Mouse (Mus musculus): Measurements from ENCODE around the gene Tubg2. TPM values are rescaled to one million over a fixed set of nuclear protein-coding genes. Genes with fewer than 3 reads are reported as not detected.

The Tubg2 gene
- polyA plus RNA-seq, 1 experiment from 2014 or later, result 7.3 TPM

- ATAC-seq (ENCODE audit: low FRiP score, low read depth), result no peak
- WGBS, result 89% methylated on average over 27 of the region's 27 CpGs
- Histone ChIP-seq H3K4me1 (peaks cover 27% of the 10 kb centered on the region), H3K27me3 (peaks cover 5% of the 10 kb centered on the region; the same call in 1 of the 2 replicates), H3K27ac (no peak overlapping the region), H3K9me3 (no peaks in the 10 kb centered on the region), H3K4me3 (no peak overlapping the region), H3K9ac (no peak overlapping the region), H3K36me3 (no peaks in the 10 kb centered on the region), H3K4me2 (replicated peaks) (no peak overlapping the region)
Observed at GRCm38 (mm10) chr11:101186526-101187247, 31.0 kb downstream of the Tubg2 start.

- 86% methylated on average over 5 of the region's 5 CpGs for WGBS
- no peak for ATAC-seq (ENCODE audit: low FRiP score, low read depth)
Observed at GRCm38 (mm10) chr11:101187541-101187940, 31.8 kb downstream of the Tubg2 start.

GRCm38 (mm10) chr11:101188166-101188805 is 32.6 kb downstream of the Tubg2 start:
- Histone ChIP-seq H3K27ac (no peak overlapping the region), H3K4me2 (replicated peaks) (no peak overlapping the region), H3K9me3 (no peaks in the 10 kb centered on the region), H3K4me1 (peaks cover 27% of the 10 kb centered on the region), H3K4me3 (no peak overlapping the region), H3K36me3 (peaks cover 12% of the 10 kb centered on the region), H3K9ac (no peak overlapping the region), H3K27me3 (no peaks in the 10 kb centered on the region)
- ATAC-seq (ENCODE audit: low FRiP score, low read depth), result no peak
- WGBS, result 82% methylated on average over 11 of the region's 11 CpGs

More at GRCm38 (mm10) chr11:101187541-101187940, 31.8 kb downstream of the Tubg2 start:
- H3K9me3 ChIP-seq, result no peaks in the 10 kb centered on the region
- no peak overlapping the region for H3K9ac ChIP-seq
- H3K27ac ChIP-seq, result no peak overlapping the region
- no peak overlapping the region for H3K4me3 ChIP-seq
- H3K27me3 ChIP-seq, result no peaks in the 10 kb centered on the region
- H3K4me2 ChIP-seq (replicated peaks), result no peak overlapping the region
- peaks cover 4% of the 10 kb centered on the region for H3K36me3 ChIP-seq
- H3K4me1 ChIP-seq, result peaks cover 27% of the 10 kb centered on the region

DNA sequence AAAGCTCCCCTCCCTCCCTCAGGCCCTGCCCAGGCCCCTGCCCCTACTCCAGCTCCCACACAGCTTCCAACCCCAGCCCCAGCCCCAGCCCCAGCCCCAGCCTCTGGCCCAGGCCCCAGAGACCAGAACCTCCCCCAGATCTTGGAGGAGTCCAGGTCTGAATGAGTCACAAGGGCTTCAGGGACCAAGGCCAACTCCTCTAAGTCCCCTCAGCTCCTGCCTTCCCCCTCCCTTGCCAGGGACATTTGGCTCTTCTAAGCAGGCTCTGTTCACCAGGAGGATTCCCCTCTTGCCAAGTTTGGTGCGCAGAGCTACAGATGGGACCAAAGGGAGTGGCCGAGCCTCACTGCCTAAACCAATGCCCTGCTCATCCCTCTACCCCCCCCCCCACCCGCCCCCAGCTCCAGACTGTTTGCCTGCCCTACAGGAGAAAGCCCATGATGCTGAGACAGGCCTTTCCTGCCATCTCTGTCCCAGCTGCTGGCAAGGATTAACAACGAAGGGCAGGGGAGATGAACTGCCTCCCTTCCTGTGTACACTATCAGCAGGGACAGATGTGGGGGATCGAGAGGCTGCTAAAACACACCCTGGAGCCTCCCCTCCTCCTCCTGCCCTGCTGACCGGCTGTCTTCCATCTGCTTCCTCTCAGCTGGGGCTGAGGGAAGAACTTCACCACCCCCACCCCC is 33.9 kb downstream of the Tubg2 start:
- Histone ChIP-seq H3K4me3 (no peak overlapping the region), H3K27me3 (no peaks in the 10 kb centered on the region), H3K4me1 (peaks cover 27% of the 10 kb centered on the region), H3K9me3 (no peaks in the 10 kb centered on the region), H3K36me3 (peaks cover 23% of the 10 kb centered on the region), H3K9ac (peak overlapping the region; percentile 13; the same call in 1 of the 2 replicates), H3K4me2 (replicated peaks) (no peak overlapping the region), H3K27ac (peak overlapping the region; percentile 55; the same call in 1 of the 2 replicates)
- peak; percentile 64 for ATAC-seq (ENCODE audit: low FRiP score, low read depth)
- WGBS, result 18% methylated on average over 6 of the region's 6 CpGs

DNA sequence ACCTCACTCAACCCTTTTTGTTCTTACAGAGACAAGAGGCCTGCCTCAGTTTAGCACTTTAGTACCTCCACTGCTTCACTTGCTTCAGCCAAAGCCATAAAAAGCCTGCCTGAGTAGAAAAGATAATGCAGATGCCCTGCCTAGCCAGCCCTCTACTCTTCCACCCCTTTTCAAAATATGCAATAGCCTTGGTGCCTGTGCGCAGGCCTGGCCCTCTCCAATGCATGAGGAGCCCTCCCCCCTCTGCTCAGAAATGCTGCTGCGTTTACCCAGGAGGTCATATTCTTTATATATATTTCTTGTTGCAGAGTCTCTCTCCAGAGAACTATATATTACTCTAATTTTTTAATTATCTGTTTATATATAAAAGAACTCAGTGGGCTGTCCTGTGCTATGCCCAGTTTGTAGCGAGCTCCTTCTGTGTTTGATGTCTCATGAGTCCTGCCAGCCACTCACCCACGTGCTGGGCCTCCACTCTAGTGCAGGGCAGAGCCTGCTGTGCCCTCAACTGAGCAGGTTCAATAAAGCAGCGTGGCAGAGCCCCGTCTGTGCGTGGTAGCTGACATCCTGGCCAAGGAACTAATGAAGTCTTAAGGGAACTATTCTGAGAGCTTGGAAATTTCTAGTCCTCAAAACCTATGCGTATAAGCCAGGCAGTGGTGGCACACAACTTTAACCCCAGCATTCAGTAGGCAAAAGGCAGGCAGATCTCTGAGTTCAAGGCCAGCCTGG is 34.6 kb downstream of the Tubg2 start:
- H3K36me3 ChIP-seq, result peaks cover 29% of the 10 kb centered on the region
- H3K4me3 ChIP-seq, result no peak overlapping the region
- H3K4me2 ChIP-seq (replicated peaks), result no peak overlapping the region
- H3K9me3 ChIP-seq, result no peaks in the 10 kb centered on the region
- 31% methylated on average over 8 of the region's 8 CpGs for WGBS
- H3K27ac ChIP-seq, result peak overlapping the region; percentile 55; the same call in 1 of the 2 replicates
- ATAC-seq (ENCODE audit: low FRiP score, low read depth), result peak; percentile 32; the same call in 1 of the 2 replicates
- H3K9ac ChIP-seq, result peak overlapping the region; percentile 13; the same call in 1 of the 2 replicates
- no peaks in the 10 kb centered on the region for H3K27me3 ChIP-seq
- peaks cover 27% of the 10 kb centered on the region for H3K4me1 ChIP-seq

DNA sequence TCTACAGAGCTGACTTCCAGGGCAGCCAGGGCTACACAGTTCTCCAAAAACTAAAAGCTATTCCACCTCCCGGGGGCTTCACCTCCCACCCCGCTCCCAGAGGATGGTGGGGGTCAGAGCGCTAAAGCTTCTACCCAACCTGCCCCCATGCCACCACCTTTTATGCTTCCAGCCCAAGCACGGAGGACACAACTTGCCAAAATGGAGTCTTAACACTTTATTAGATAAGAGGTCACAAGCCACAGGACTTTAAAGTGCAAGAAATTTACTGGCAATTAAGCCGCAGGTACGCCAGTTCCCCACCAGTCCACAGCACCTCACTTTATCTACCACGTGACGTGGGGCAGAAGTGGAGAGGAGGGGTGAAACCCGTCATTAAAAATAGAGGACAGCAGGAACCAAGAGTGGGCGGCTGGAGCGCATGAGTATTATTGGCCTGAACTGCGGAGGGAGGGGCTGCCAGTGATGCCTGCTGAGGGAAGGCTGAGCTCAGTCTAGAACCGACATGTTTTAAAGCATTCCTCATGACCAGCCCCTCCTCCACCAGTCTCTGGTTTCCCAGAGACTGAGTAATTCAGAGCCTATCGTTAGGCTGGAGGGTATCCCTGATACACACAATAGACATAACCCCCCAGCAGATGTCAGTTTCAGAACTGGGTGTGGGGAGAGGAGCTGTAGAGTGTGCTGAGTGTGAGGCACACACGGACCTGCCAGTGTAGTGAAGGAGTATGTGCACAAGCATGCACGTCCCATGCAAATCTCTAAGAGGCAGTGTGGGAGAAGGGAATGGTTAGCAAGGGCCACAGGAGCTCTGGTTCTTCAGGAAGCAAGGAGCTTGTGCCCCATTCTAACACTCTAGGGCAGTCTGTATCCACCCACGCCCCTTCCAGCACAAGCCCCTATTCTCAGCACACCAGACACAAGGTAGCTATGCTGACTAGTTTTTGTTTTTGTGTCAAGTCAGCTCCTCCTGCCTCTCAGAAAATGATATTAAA is 35.5 kb downstream of the Tubg2 start:
- H3K36me3 ChIP-seq, result peaks cover 37% of the 10 kb centered on the region
- H3K9ac ChIP-seq, result no peak overlapping the region
- H3K27me3 ChIP-seq, result no peaks in the 10 kb centered on the region
- H3K4me3 ChIP-seq, result no peak overlapping the region
- peaks cover 27% of the 10 kb centered on the region for H3K4me1 ChIP-seq
- H3K4me2 ChIP-seq (replicated peaks), result no peak overlapping the region
- WGBS, result 40% methylated on average over 17 of the region's 17 CpGs
- no peaks in the 10 kb centered on the region for H3K9me3 ChIP-seq
- no peak for ATAC-seq (ENCODE audit: low FRiP score, low read depth)
- H3K27ac ChIP-seq, result no peak overlapping the region

GRCm38 (mm10) chr11:101191919-101192470 is 36.3 kb downstream of the Tubg2 start:
- H3K27me3 ChIP-seq, result no peaks in the 10 kb centered on the region
- 83% methylated on average over 4 of the region's 4 CpGs for WGBS
- ATAC-seq (ENCODE audit: low FRiP score, low read depth), result no peak
- H3K4me1 ChIP-seq, result peaks cover 27% of the 10 kb centered on the region
- H3K4me3 ChIP-seq, result no peak overlapping the region
- no peak overlapping the region for H3K9ac ChIP-seq
- no peaks in the 10 kb centered on the region for H3K9me3 ChIP-seq
- H3K27ac ChIP-seq, result no peak overlapping the region
- peaks cover 45% of the 10 kb centered on the region for H3K36me3 ChIP-seq
- no peak overlapping the region for H3K4me2 ChIP-seq (replicated peaks)

- Histone ChIP-seq H3K27me3 (no peaks in the 10 kb centered on the region), H3K9ac (no peak overlapping the region), H3K36me3 (peaks cover 51% of the 10 kb centered on the region), H3K4me3 (no peak overlapping the region), H3K27ac (no peak overlapping the region), H3K4me1 (peaks cover 27% of the 10 kb centered on the region), H3K9me3 (no peaks in the 10 kb centered on the region), H3K4me2 (replicated peaks) (no peak overlapping the region)
- no peak for ATAC-seq (ENCODE audit: low FRiP score, low read depth)
- WGBS, result 90% methylated on average over 6 of the region's 6 CpGs
Observed at GRCm38 (mm10) chr11:101192646-101193045, 36.9 kb downstream of the Tubg2 start.

DNA sequence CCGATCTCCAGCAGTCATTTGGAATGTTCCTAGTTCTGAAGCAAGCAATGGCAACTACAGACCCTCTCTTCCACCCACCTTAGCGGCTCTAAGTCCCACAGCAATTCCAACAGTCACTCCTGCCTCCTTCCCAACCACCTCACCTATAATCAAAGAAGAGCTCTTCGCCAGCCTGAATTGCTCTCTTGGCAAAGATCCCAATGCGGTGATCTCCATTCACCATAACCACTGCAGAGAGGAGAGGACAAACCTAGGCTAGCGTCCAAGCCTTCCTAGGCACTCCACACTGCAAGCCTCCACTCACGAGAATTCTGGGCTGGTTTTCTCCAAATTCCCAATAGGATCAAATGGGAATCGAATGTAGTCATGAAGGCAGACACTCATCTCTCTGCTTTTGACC is 37.4 kb downstream of the Tubg2 start:
- Histone ChIP-seq H3K27ac (no peak overlapping the region), H3K4me2 (replicated peaks) (no peak overlapping the region), H3K9ac (no peak overlapping the region), H3K36me3 (peaks cover 55% of the 10 kb centered on the region), H3K27me3 (no peaks in the 10 kb centered on the region), H3K9me3 (no peaks in the 10 kb centered on the region), H3K4me1 (peaks cover 27% of the 10 kb centered on the region), H3K4me3 (no peak overlapping the region)
- no peak for ATAC-seq (ENCODE audit: low FRiP score, low read depth)
- WGBS, result 87% methylated on average over 7 of the region's 7 CpGs

GRCm38 (mm10) chr11:101194137-101194536 is 38.4 kb downstream of the Tubg2 start:
- Histone ChIP-seq H3K9ac (no peak overlapping the region), H3K4me2 (replicated peaks) (no peak overlapping the region), H3K27me3 (no peaks in the 10 kb centered on the region), H3K4me3 (no peak overlapping the region), H3K27ac (no peak overlapping the region), H3K9me3 (no peaks in the 10 kb centered on the region), H3K4me1 (peaks cover 25% of the 10 kb centered on the region), H3K36me3 (peaks cover 66% of the 10 kb centered on the region)
- no peak for ATAC-seq (ENCODE audit: low FRiP score, low read depth)
- 82% methylated on average over 5 of the region's 5 CpGs for WGBS

- H3K9me3 ChIP-seq, result no peaks in the 10 kb centered on the region
- no peaks in the 10 kb centered on the region for H3K27me3 ChIP-seq
- no peak overlapping the region for H3K4me2 ChIP-seq (replicated peaks)
- H3K36me3 ChIP-seq, result peaks cover 71% of the 10 kb centered on the region
- H3K4me1 ChIP-seq, result peaks cover 20% of the 10 kb centered on the region
- WGBS, result 90% methylated on average over 6 of the region's 6 CpGs
- no peak overlapping the region for H3K9ac ChIP-seq
- ATAC-seq (ENCODE audit: low FRiP score, low read depth), result no peak
- H3K4me3 ChIP-seq, result no peak overlapping the region
- no peak overlapping the region for H3K27ac ChIP-seq
Observed at GRCm38 (mm10) chr11:101194643-101195042, 38.9 kb downstream of the Tubg2 start.
